Mouse (Mus musculus) testis, adult 2 months (tissue): ENCODE results near the gene Irf2bp2.

Experiments
- CTCF ChIP-seq: fragments of 200-500 bp; IDR thresholded peaks from 2 replicates; pipeline ENCODE4 v1.5.1; 2012; ENCODE audit warnings: low read depth, mild to moderate bottlenecking, inconsistent platforms, low read length, moderate library complexity; ENCODE audit not compliant: control insufficient read depth, insufficient read depth, insufficient replicate concordance
- POLR2A ChIP-seq: fragments of 200-500 bp; IDR thresholded peaks from 2 replicates; pipeline ENCODE4 v1.6.1; 2012; ENCODE audit warnings: low read depth, mild to moderate bottlenecking, inconsistent platforms, low read length, moderate library complexity; ENCODE audit not compliant: control insufficient read depth

GRCm38 (mm10) chr8:126622111-126622795 is 28.5 kb upstream of the Irf2bp2 start:
- no peak for TF ChIP-seq CTCF
- TF ChIP-seq POLR2A: no peak
